Mouse (Mus musculus) neutrophil, adult 5-6 weeks (primary cell): ENCODE results near the gene Zfp933. TPM values are rescaled to one million over a fixed set of nuclear protein-coding genes. Genes with fewer than 3 reads are reported as not detected.
"Not testable (repeated sequence)": the region's sequence is repeated elsewhere in the genome, so short reads cannot be mapped to it uniquely, and the experiment has no call there.

Experiments
- ATAC-seq: fragments of 151-379, 151-347 bp; 2 replicates; pipeline ENCODE4 v1.8.0; 2017; ENCODE audit warnings: mild to moderate bottlenecking, moderate TSS enrichment; ENCODE audit not compliant: insufficient number of reproducible peaks, poor library complexity, low FRiP score, severe bottlenecking; ENCODE audit errors: extremely low read depth
- total RNA-seq: library from RNA; stranded (forward); fragments of 200-1000 nt; gene quantifications from 2 replicates; pipeline ENCODE4 v1.2.3, GENCODE M21; 2017

The Zfp933 gene
- total RNA-seq, 1 experiment from 2014 or later, result 10.8 TPM

- not testable (repeated sequence) for ATAC-seq
Observed at GRCm38 (mm10) chr4:147866793-147867192, 18.6 kb upstream of the Zfp933 start.

GRCm38 (mm10) chr4:147866056-147866455 is 17.9 kb upstream of the Zfp933 start:
- ATAC-seq, result no peak

- no peak for ATAC-seq
Observed at GRCm38 (mm10) chr4:147865651-147866050, 17.5 kb upstream of the Zfp933 start.

- ATAC-seq, result no peak
Observed at GRCm38 (mm10) chr4:147862051-147862450, 13.9 kb upstream of the Zfp933 start.

GRCm38 (mm10) chr4:147850776-147851175 is 2.6 kb upstream of the Zfp933 start:
- ATAC-seq, result no peak

- no peak for ATAC-seq
Observed at GRCm38 (mm10) chr4:147848584-147848991, 422 bp upstream of the Zfp933 start.

GRCm38 (mm10) chr4:147842871-147843270 is 5.3 kb downstream of the Zfp933 start:
- ATAC-seq, result no peak

GRCm38 (mm10) chr4:147839282-147839681 is 8.9 kb downstream of the Zfp933 start:
- ATAC-seq, result not testable (repeated sequence)

- ATAC-seq, result no peak
Observed at GRCm38 (mm10) chr4:147824389-147824788, 23.8 kb downstream of the Zfp933 start.

GRCm38 (mm10) chr4:147821414-147821813 is 26.8 kb downstream of the Zfp933 start:
- not testable (repeated sequence) for ATAC-seq

GRCm38 (mm10) chr4:147819659-147820058 is 28.5 kb downstream of the Zfp933 start:
- ATAC-seq, result not testable (repeated sequence)

GRCm38 (mm10) chr4:147814592-147815167 is 33.5 kb downstream of the Zfp933 start:
- ATAC-seq, result peak; percentile 82; the same call in 1 of the 2 replicates

GRCm38 (mm10) chr4:147813249-147813765 is 34.9 kb downstream of the Zfp933 start:
- no peak for ATAC-seq

- not testable (repeated sequence) for ATAC-seq
Observed at GRCm38 (mm10) chr4:147809966-147810304, 38.2 kb downstream of the Zfp933 start.

- peak; percentile 86 for ATAC-seq
Observed at GRCm38 (mm10) chr4:147809292-147809965, 38.7 kb downstream of the Zfp933 start, which contains the start of gene Zfp984. Gene Zfp984 (minus strand): TSS chr4:147809788.

- ATAC-seq, result peak; percentile 47; the same call in 1 of the 2 replicates
Observed at GRCm38 (mm10) chr4:147808483-147808882, 39.7 kb downstream of the Zfp933 start.

- not testable (repeated sequence) for ATAC-seq
Observed at GRCm38 (mm10) chr4:147795308-147795707, 52.9 kb downstream of the Zfp933 start.

- ATAC-seq, result not testable (repeated sequence)
Observed at GRCm38 (mm10) chr4:147794026-147794665, 54.0 kb downstream of the Zfp933 start.

- not testable (repeated sequence) for ATAC-seq
Observed at GRCm38 (mm10) chr4:147793390-147793916, 54.7 kb downstream of the Zfp933 start.
